Mouse (Mus musculus) CH12.LX (cell line): ENCODE measurements around the gene Slc4a2.

Experiments
- CHD2 ChIP-seq: IDR thresholded peaks from 2 replicates; pipeline ENCODE4 v1.6.1; 2011; ENCODE audit warnings: low read length, improper control_type of control experiment
- CTCF ChIP-seq, 2 experiments: IDR thresholded peaks in 1 of 2; conservative IDR thresholded peaks in 1 of 2; 2 replicates each; pipeline ENCODE4 v1.5.1; 2011 to 2012; ENCODE audit warnings: low read depth in 2 of 2, low read length in 2 of 2, improper control_type of control experiment in 1 of 2, inconsistent platforms in 1 of 2, mild to moderate bottlenecking in 1 of 2, moderate library complexity in 1 of 2
- E2F4 ChIP-seq: IDR thresholded peaks from 2 replicates; pipeline ENCODE4 v1.6.1; 2011; ENCODE audit warnings: low read depth, low read length, improper control_type of control experiment; ENCODE audit not compliant: insufficient replicate concordance
- ETS1 ChIP-seq: conservative IDR thresholded peaks from 2 replicates; pipeline ENCODE4 v1.6.1; 2012; ENCODE audit warnings: low read depth, mild to moderate bottlenecking, inconsistent platforms, low read length, improper control_type of control experiment, moderate library complexity
- KAT2A ChIP-seq: IDR thresholded peaks from 2 replicates; pipeline ENCODE4 v1.6.1; 2012; ENCODE audit warnings: low read length, improper control_type of control experiment, inconsistent platforms; ENCODE audit not compliant: insufficient replicate concordance
- MEF2A ChIP-seq: IDR thresholded peaks from 2 replicates; pipeline ENCODE4 v1.6.1; 2014; ENCODE audit warnings: low read depth, mild to moderate bottlenecking, inconsistent platforms, low read length, improper control_type of control experiment, borderline replicate concordance
- MXI1 ChIP-seq: IDR thresholded peaks from 2 replicates; pipeline ENCODE4 v1.6.1; 2011; ENCODE audit warnings: mild to moderate bottlenecking, low read depth, low read length, improper control_type of control experiment
- POLR2A ChIP-seq: IDR thresholded peaks from 2 replicates; pipeline ENCODE4 v1.6.1; 2011; ENCODE audit warnings: low read depth, mild to moderate bottlenecking, improper control_type of control experiment, low read length
- ZC3H11A ChIP-seq: IDR thresholded peaks from 2 replicates; pipeline ENCODE4 v1.6.1; 2012; ENCODE audit warnings: low read depth, mild to moderate bottlenecking, inconsistent platforms, low read length, improper control_type of control experiment
- ZKSCAN1 ChIP-seq: IDR thresholded peaks from 2 replicates; pipeline ENCODE4 v1.6.1; 2012; ENCODE audit warnings: low read depth, inconsistent platforms, low read length, improper control_type of control experiment, borderline replicate concordance

- TF ChIP-seq KAT2A (no peak), CHD2 (no peak), ETS1 (no peak), ZC3H11A (no peak), MXI1 (no peak), CTCF (conservative IDR thresholded peaks at IDR 0.05 in 1 of 2, IDR thresholded peaks at IDR 0.05 in 1 of 2; ENCODE audit: low read depth in 2 of 2, low read length in 2 of 2) (no peak), E2F4 (no peak), ZKSCAN1 (no peak), POLR2A (no peak), MEF2A (no peak)
Measured at GRCm38 (mm10) chr5:24472884-24473619, 49.4 kb downstream of the Slc4a2 start.
